Mouse (Mus musculus): ENCODE measurements at regions not wholly inside any gene's neighbourhood (a gene's known extent, or its start where the extent isn't known, plus 50 kb on each side); places are given as distances from the start of the nearest gene placed in this dataset.

- 84% methylated on average over 1 of the region's 1 CpGs for WGBS
- no peak overlapping the region for H3K4me2 ChIP-seq (replicated peaks)
- H3K9me3 ChIP-seq, result no peaks in the 10 kb centered on the region
- H3K27me3 ChIP-seq, result no peaks in the 10 kb centered on the region
- no peak overlapping the region for H3K27ac ChIP-seq
- no peaks in the 10 kb centered on the region for H3K4me1 ChIP-seq (replicated peaks)
- H3K4me3 ChIP-seq (replicated peaks), result no peak overlapping the region
- H3K9ac ChIP-seq (replicated peaks), result no peak overlapping the region
- peak; percentile 75 for ATAC-seq
- H3K36me3 ChIP-seq, result no peaks in the 10 kb centered on the region
Measured at GRCm38 (mm10) chr1:56289748-56290147, 347.5 kb downstream of the Hsfy2 start.

GRCm38 (mm10) chr1:56286386-56287045, 350.7 kb downstream of the Hsfy2 start:
- no peaks in the 10 kb centered on the region for H3K4me1 ChIP-seq (replicated peaks)
- no peaks in the 10 kb centered on the region for H3K36me3 ChIP-seq
- no peak overlapping the region for H3K4me3 ChIP-seq (replicated peaks)
- no peaks in the 10 kb centered on the region for H3K27me3 ChIP-seq
- H3K4me2 ChIP-seq (replicated peaks), result no peak overlapping the region
- 71% methylated on average over 12 of the region's 12 CpGs for WGBS
- no peak overlapping the region for H3K9ac ChIP-seq (replicated peaks)
- H3K27ac ChIP-seq, result no peak overlapping the region
- ATAC-seq, result no peak
- no peaks in the 10 kb centered on the region for H3K9me3 ChIP-seq

GRCm38 (mm10) chr1:56261708-56262107, 375.5 kb downstream of the Hsfy2 start:
- H3K9me3 ChIP-seq, result 0 out of 2 replicates have a peak, but pooled peaks cover 3% of the 10 kb centered on the region
- ATAC-seq, result no peak
- H3K4me3 ChIP-seq (replicated peaks), result no peak overlapping the region
- WGBS, result 63% methylated on average over 2 of the region's 2 CpGs
- no peak overlapping the region for H3K27ac ChIP-seq
- no peaks in the 10 kb centered on the region for H3K27me3 ChIP-seq
- H3K9ac ChIP-seq (replicated peaks), result no peak overlapping the region
- H3K36me3 ChIP-seq, result no peaks in the 10 kb centered on the region
- H3K4me1 ChIP-seq (replicated peaks), result no peaks in the 10 kb centered on the region
- H3K4me2 ChIP-seq (replicated peaks), result no peak overlapping the region

- Histone ChIP-seq H3K4me3 (replicated peaks) (no peak overlapping the region), H3K4me1 (replicated peaks) (no peaks in the 10 kb centered on the region), H3K9me3 (0 out of 2 replicates have a peak, but pooled peaks cover 3% of the 10 kb centered on the region), H3K27me3 (no peaks in the 10 kb centered on the region), H3K36me3 (no peaks in the 10 kb centered on the region), H3K4me2 (replicated peaks) (no peak overlapping the region), H3K27ac (no peak overlapping the region), H3K9ac (replicated peaks) (no peak overlapping the region)
- ATAC-seq, result no peak
- WGBS, result 80% methylated on average over 2 of the region's 2 CpGs
Measured at GRCm38 (mm10) chr1:56260759-56261158, 376.5 kb downstream of the Hsfy2 start.

GRCm38 (mm10) chr1:56256839-56257490, 380.3 kb downstream of the Hsfy2 start:
- Histone ChIP-seq H3K27me3 (no peaks in the 10 kb centered on the region), H3K9ac (replicated peaks) (no peak overlapping the region), H3K4me3 (replicated peaks) (no peak overlapping the region), H3K4me2 (replicated peaks) (no peak overlapping the region), H3K36me3 (no peaks in the 10 kb centered on the region), H3K9me3 (0 out of 2 replicates have a peak, but pooled peaks cover 3% of the 10 kb centered on the region), H3K27ac (no peak overlapping the region), H3K4me1 (replicated peaks) (no peaks in the 10 kb centered on the region)
- ATAC-seq, result no peak
- 91% methylated on average over 5 of the region's 5 CpGs for WGBS

GRCm38 (mm10) chr1:56239686-56240085, 397.5 kb downstream of the Hsfy2 start:
- H3K4me2 ChIP-seq (replicated peaks), result no peak overlapping the region
- H3K27me3 ChIP-seq, result no peaks in the 10 kb centered on the region
- H3K4me3 ChIP-seq (replicated peaks), result no peak overlapping the region
- H3K9me3 ChIP-seq, result no peaks in the 10 kb centered on the region
- H3K27ac ChIP-seq, result no peak overlapping the region
- WGBS, result 88% methylated on average over 6 of the region's 6 CpGs
- no peaks in the 10 kb centered on the region for H3K36me3 ChIP-seq
- no peaks in the 10 kb centered on the region for H3K4me1 ChIP-seq (replicated peaks)
- no peak overlapping the region for H3K9ac ChIP-seq (replicated peaks)
- no peak for ATAC-seq

- Histone ChIP-seq H3K4me3 (replicated peaks) (no peak overlapping the region), H3K9ac (replicated peaks) (no peak overlapping the region), H3K27me3 (no peaks in the 10 kb centered on the region), H3K4me2 (replicated peaks) (no peak overlapping the region), H3K4me1 (replicated peaks) (no peaks in the 10 kb centered on the region), H3K27ac (no peak overlapping the region), H3K9me3 (no peaks in the 10 kb centered on the region), H3K36me3 (no peaks in the 10 kb centered on the region)
- ATAC-seq, result no peak
- WGBS, result 76% methylated on average over 7 of the region's 7 CpGs
Measured at GRCm38 (mm10) chr1:56226314-56227008, 410.8 kb downstream of the Hsfy2 start.

- ATAC-seq, result no peak
- Histone ChIP-seq H3K9me3 (no peaks in the 10 kb centered on the region), H3K9ac (replicated peaks) (no peak overlapping the region), H3K4me2 (replicated peaks) (no peak overlapping the region), H3K4me1 (replicated peaks) (no peaks in the 10 kb centered on the region), H3K4me3 (replicated peaks) (no peak overlapping the region), H3K27ac (no peak overlapping the region), H3K27me3 (no peaks in the 10 kb centered on the region), H3K36me3 (no peaks in the 10 kb centered on the region)
- 89% methylated on average over 2 of the region's 2 CpGs for WGBS
Measured at GRCm38 (mm10) chr1:56219700-56220099, 417.5 kb downstream of the Hsfy2 start.

- ATAC-seq, result no peak
- H3K27me3 ChIP-seq, result no peaks in the 10 kb centered on the region
- no peaks in the 10 kb centered on the region for H3K36me3 ChIP-seq
- H3K4me2 ChIP-seq (replicated peaks), result no peak overlapping the region
- no peak overlapping the region for H3K4me3 ChIP-seq (replicated peaks)
- no peak overlapping the region for H3K27ac ChIP-seq
- H3K9ac ChIP-seq (replicated peaks), result no peak overlapping the region
- no peaks in the 10 kb centered on the region for H3K4me1 ChIP-seq (replicated peaks)
- WGBS, result 87% methylated on average over 13 of the region's 13 CpGs
- H3K9me3 ChIP-seq, result no peaks in the 10 kb centered on the region
Measured at GRCm38 (mm10) chr1:56210712-56211371, 426.4 kb downstream of the Hsfy2 start.

GRCm38 (mm10) chr1:56206615-56207267, 430.5 kb downstream of the Hsfy2 start:
- Histone ChIP-seq H3K4me2 (replicated peaks) (no peak overlapping the region), H3K9ac (replicated peaks) (no peak overlapping the region), H3K4me3 (replicated peaks) (no peak overlapping the region), H3K36me3 (no peaks in the 10 kb centered on the region), H3K27ac (no peak overlapping the region), H3K27me3 (no peaks in the 10 kb centered on the region), H3K9me3 (no peaks in the 10 kb centered on the region), H3K4me1 (replicated peaks) (no peaks in the 10 kb centered on the region)
- ATAC-seq, result no peak
- 93% methylated on average over 10 of the region's 10 CpGs for WGBS

- no peaks in the 10 kb centered on the region for H3K9me3 ChIP-seq
- no peaks in the 10 kb centered on the region for H3K27me3 ChIP-seq
- no peak overlapping the region for H3K9ac ChIP-seq (replicated peaks)
- H3K4me1 ChIP-seq (replicated peaks), result no peaks in the 10 kb centered on the region
- no peak overlapping the region for H3K27ac ChIP-seq
- H3K36me3 ChIP-seq, result no peaks in the 10 kb centered on the region
- H3K4me3 ChIP-seq (replicated peaks), result no peak overlapping the region
- 95% methylated on average over 2 of the region's 2 CpGs for WGBS
- no peak overlapping the region for H3K4me2 ChIP-seq (replicated peaks)
- ATAC-seq, result no peak
Measured at GRCm38 (mm10) chr1:56195224-56195623, 442.0 kb downstream of the Hsfy2 start.

Data from midbrain, embryonic 13.5 days (tissue).